Mouse (Mus musculus) spleen, adult 2 months (tissue): ENCODE data around the gene Sfta2. TPM values are rescaled to one million over a fixed set of nuclear protein-coding genes. Genes with fewer than 3 reads are reported as not detected.

Source experiments
- DNase-seq, 2 experiments: peaks; one replicate each; pipeline versions ENCODE4 v3.0.0 to v3.0.0-alpha.2; 2012 to 2021; ENCODE audit warnings: low spot score in 2 of 2, low read depth in 1 of 2
- H3K27ac ChIP-seq: fragments of 200-500 bp; 2 replicates; pipeline ENCODE4 v1.5.1; 2012; ENCODE audit warnings: low read length, inconsistent platforms; ENCODE audit not compliant: insufficient read depth
- H3K27me3 ChIP-seq: fragments of 200-500 bp; 2 replicates; pipeline ENCODE4 v1.6.1; 2012; ENCODE audit warnings: mild to moderate bottlenecking, moderate library complexity, low read length, inconsistent platforms; ENCODE audit not compliant: control insufficient read depth, insufficient read depth
- H3K36me3 ChIP-seq: fragments of 200-500 bp; 2 replicates; pipeline ENCODE4 v1.6.1; 2012; ENCODE audit warnings: mild to moderate bottlenecking, low read length, inconsistent platforms; ENCODE audit not compliant: control insufficient read depth, insufficient read depth
- H3K4me1 ChIP-seq: fragments of 200-500 bp; 2 replicates; pipeline ENCODE4 v1.6.1; 2011; ENCODE audit warnings: inconsistent platforms; ENCODE audit not compliant: control insufficient read depth, insufficient read depth, insufficient read length
- H3K4me3 ChIP-seq: fragments of 200-500 bp; 2 replicates; pipeline ENCODE4 v1.5.1; 2011; ENCODE audit warnings: mild to moderate bottlenecking, inconsistent platforms; ENCODE audit not compliant: insufficient read depth, insufficient read length; ENCODE audit errors: extremely low read depth
- CTCF ChIP-seq: fragments of 200-500 bp; IDR thresholded peaks from 2 replicates; pipeline ENCODE4 v1.5.1; 2011; ENCODE audit warnings: mild to moderate bottlenecking, inconsistent platforms; ENCODE audit not compliant: insufficient read depth, insufficient read length, insufficient replicate concordance; ENCODE audit errors: extremely low read depth
- POLR2A ChIP-seq: fragments of 200-500 bp; IDR thresholded peaks from 2 replicates; pipeline ENCODE4 v1.6.1; 2011; ENCODE audit warnings: low read depth, low read length, inconsistent platforms
- whole genome bisulfite sequencing: fragments of 180-500 bp; shearing (Covaris S2); methylation state at CpG from one replicate; pipeline ENCODE4 v1.1.7; 2018; 5-methylcytosine and 5-hydroxymethylcytosine counted together
- polyA plus RNA-seq: library from polyadenylated mRNA; depleted of rRNA; stranded (reverse); fragments of >200 nt; gene quantifications from 2 replicates; pipeline ENCODE4 v1.2.3, GENCODE M21; 2012; rRNA removed

Gene Sfta2
- polyA plus RNA-seq, 1 experiment: not detected

DNA sequence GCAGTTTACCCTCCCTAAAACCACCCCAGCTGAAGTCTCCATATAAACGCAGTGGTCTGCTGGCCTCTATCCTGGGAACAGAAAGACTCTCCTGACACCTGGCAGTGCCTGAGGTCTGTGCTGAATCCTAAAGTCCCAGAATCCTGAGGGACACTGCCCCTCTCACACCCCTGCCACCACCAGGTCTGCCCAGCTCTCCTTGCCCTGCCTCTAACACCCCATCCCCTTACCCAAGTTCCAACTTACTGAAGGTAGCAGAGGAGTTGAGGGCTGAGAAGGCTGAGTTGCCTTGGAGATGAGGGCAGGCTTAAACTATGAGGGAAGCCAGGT is 96.0 kb downstream of the Sfta2 start:
- H3K4me1 ChIP-seq: peaks cover 7% of the 10 kb centered on the region; the same call in 1 of the 2 replicates
- peaks cover 18% of the 10 kb centered on the region for H3K27me3 ChIP-seq
- peak overlapping the region; percentile 28; the same call in 1 of the 2 replicates for H3K27ac ChIP-seq
- no peak overlapping the region for H3K4me3 ChIP-seq
- TF ChIP-seq POLR2A (no peak), CTCF (no peak)
- 34% methylated on average over 1 of the region's 1 CpGs for WGBS
- no peaks in the 10 kb centered on the region for H3K36me3 ChIP-seq
- DNase-seq: no peak

DNA sequence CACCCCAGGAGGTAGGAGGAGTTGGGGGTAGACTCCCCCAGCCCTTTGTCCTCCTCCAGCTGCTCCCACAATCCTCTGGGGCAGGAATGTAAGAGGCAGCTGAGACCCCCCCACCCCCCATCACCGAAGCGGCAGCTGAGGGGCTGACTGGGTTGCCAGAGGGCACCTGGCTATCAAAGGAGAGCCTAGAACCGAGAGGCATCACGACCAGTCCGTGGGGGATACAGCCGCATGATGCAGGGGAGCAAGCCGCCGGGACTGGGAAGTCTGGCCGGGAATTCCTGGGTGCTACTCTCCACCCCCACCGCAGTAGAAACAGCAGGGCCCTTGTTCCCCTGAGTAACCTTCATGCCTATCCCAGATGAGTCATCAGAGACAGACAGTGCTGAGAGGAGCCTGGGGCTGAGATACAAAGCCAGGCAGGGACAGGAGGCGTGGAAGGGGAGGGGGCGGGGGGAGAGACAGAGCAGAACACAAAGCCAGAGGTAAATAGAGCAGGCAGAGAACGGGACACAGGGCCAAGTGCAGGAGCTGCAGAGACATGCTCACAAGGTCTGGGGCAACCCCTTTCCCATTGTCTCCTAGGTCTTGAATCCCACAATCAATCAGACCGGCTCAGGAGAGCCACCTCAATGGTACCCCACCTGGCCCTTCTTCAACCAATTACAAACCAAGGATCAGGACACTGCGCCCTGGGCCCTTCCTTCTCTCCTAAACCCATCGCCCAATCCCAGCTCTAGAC is 96.6 kb downstream of the Sfta2 start:
- H3K4me3 ChIP-seq: 0 out of 2 replicates have a peak overlapping the region, but pooled peaks have one; percentile 2

DNA sequence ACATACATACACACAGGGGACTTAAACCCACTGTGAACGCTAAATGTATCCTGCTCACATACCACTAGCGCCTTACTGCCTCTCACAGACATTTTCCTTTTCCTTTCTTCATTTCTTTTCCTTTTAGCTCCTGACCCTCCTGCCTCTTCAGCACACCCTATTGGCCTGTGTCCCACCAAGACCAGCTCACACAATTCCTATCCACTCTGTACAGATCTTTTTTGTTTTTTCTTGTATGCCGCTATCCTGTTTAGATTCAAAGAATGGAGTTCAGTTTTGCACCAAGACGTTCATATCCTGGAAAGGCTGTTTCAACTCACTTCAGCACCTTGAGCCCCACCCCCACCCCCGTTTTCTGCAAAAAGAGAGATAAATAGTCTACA is 97.1 kb downstream of the Sfta2 start:
- Histone ChIP-seq H3K27ac (no peak overlapping the region), H3K36me3 (no peaks in the 10 kb centered on the region), H3K27me3 (peaks cover 20% of the 10 kb centered on the region), H3K4me3 (no peak overlapping the region), H3K4me1 (peaks cover 7% of the 10 kb centered on the region; the same call in 1 of the 2 replicates)
- no peak for TF ChIP-seq POLR2A
- no peak for TF ChIP-seq CTCF
- 53% methylated on average over 5 of the region's 5 CpGs for WGBS
- DNase-seq: no peak

More for the DNA sequence above, 96.6 kb downstream of the Sfta2 start:
- peaks cover 7% of the 10 kb centered on the region; the same call in 1 of the 2 replicates for H3K4me1 ChIP-seq
- H3K27ac ChIP-seq: peak overlapping the region; percentile 28; the same call in 1 of the 2 replicates
- WGBS: 20% methylated on average over 16 of the region's 16 CpGs
- peaks cover 20% of the 10 kb centered on the region for H3K27me3 ChIP-seq
- no peak for DNase-seq
- no peak for TF ChIP-seq CTCF
- no peak for TF ChIP-seq POLR2A
- no peaks in the 10 kb centered on the region for H3K36me3 ChIP-seq

DNA sequence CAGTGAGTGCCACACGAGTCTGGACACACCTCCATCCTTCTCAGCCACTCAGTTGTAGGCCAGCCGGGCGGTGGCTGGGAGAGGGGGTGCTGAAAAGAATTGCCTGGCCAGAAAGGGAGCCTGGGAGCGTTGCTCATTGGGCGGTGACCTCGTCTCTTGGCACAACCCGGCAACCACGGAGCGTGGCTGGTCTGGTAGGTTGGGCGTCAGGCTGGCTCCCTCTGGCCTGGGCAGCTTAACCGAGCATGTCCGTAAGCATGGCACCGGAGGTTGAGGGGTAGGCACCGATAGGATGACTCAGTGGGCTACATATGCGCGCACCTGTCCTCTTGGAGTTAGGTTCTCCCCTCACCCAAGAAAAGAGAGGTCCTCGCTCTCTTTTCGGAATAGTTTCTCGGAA is 98.6 kb downstream of the Sfta2 start:
- peak overlapping the region; percentile 48 for H3K27ac ChIP-seq
- 10% methylated on average over 19 of the region's 19 CpGs for WGBS

More for the DNA sequence above, 98.6 kb downstream of the Sfta2 start:
- peaks cover 10% of the 10 kb centered on the region; the same call in 1 of the 2 replicates for H3K4me1 ChIP-seq
- peak overlapping the region; percentile 53 for H3K4me3 ChIP-seq
- TF ChIP-seq POLR2A: no peak
- H3K27me3 ChIP-seq: peaks cover 22% of the 10 kb centered on the region
- DNase-seq: no peak
- H3K36me3 ChIP-seq: no peaks in the 10 kb centered on the region

Other genes with a start within 250 kb of the Sfta2 start
- 249 and 304 TPM in 2 replicates for gene H2-Q4, start 221.9 kb upstream of the Sfta2 start, polyA plus RNA-seq
- gene H2-Q6, start 176.7 kb upstream of the Sfta2 start, polyA plus RNA-seq: 239 and 253 TPM in 2 replicates
- 667 and 745 TPM in 2 replicates for gene H2-Q7, start 162.4 kb upstream of the Sfta2 start, polyA plus RNA-seq
- 7.7 and 11.0 TPM in 2 replicates for gene H2-Q10, start 131.5 kb upstream of the Sfta2 start, polyA plus RNA-seq
- not detected in 2 replicates for gene Pou5f1, start 95.5 kb upstream of the Sfta2 start, polyA plus RNA-seq
- gene Tcf19, start 84.7 kb upstream of the Sfta2 start, polyA plus RNA-seq: 9.6 and 13.5 TPM in 2 replicates
- 4.2 and 4.4 TPM in 2 replicates for gene Cchcr1, start 84.4 kb upstream of the Sfta2 start, polyA plus RNA-seq
- gene Psors1c2, start 68.3 kb upstream of the Sfta2 start, polyA plus RNA-seq: 0.09 TPM in 1 of 2 replicates, not detected in the other
- gene Cdsn, start 49.4 kb upstream of the Sfta2 start, polyA plus RNA-seq: 0.13 and 0.18 TPM in 2 replicates
- gene 2300002M23Rik, start 34.1 kb upstream of the Sfta2 start, polyA plus RNA-seq: not detected in 2 replicates
- gene Gm9573, start 25.1 kb downstream of the Sfta2 start, polyA plus RNA-seq: not detected in 2 replicates
- gene Mucl3, start 42.1 kb downstream of the Sfta2 start, polyA plus RNA-seq: not detected in 2 replicates
- gene Vars2, start 66.0 kb downstream of the Sfta2 start, polyA plus RNA-seq: 28.9 and 37.3 TPM in 2 replicates
- gene Gtf2h4, start 72.2 kb downstream of the Sfta2 start, polyA plus RNA-seq: 21.7 and 23.5 TPM in 2 replicates
- 27.0 and 38.7 TPM in 2 replicates for gene Ddr1, start 103.1 kb downstream of the Sfta2 start, polyA plus RNA-seq
- 3.7 and 5.1 TPM in 2 replicates for gene Ier3, start 220.1 kb downstream of the Sfta2 start, polyA plus RNA-seq
- gene Flot1, start 221.7 kb downstream of the Sfta2 start, polyA plus RNA-seq: 29.9 and 35.8 TPM in 2 replicates
- 305 and 404 TPM in 2 replicates for gene Tubb5, start 236.8 kb downstream of the Sfta2 start, polyA plus RNA-seq
- 10.8 and 11.6 TPM in 2 replicates for gene Mdc1, start 240.0 kb downstream of the Sfta2 start, polyA plus RNA-seq